Mouse (Mus musculus): ENCODE results near the gene Bcas3. TPM values are rescaled to one million over a fixed set of nuclear protein-coding genes. Genes with fewer than 3 reads are reported as not detected.

Gene Bcas3
- total and polyA plus RNA-seq, 2 experiments from 2014 or later = 31.6 to 32.3 TPM

- Histone ChIP-seq H3K4me3 (ENCODE audit: low read length) (no peak overlapping the region), H3K4me1 (ENCODE audit: insufficient read depth, low read length) (0 out of 2 replicates have a peak, but pooled peaks cover 4% of the 10 kb centered on the region), H3K9ac (replicated peaks; ENCODE audit: low read length) (no peak overlapping the region), H3K27me3 (ENCODE audit: insufficient read depth, low read length) (peaks cover 62% of the 10 kb centered on the region), H3K36me3 (ENCODE audit: insufficient read depth, low read length) (no peaks in the 10 kb centered on the region), H3K27ac (no peak overlapping the region), H3K9me3 (ENCODE audit: low read length) (no peaks in the 10 kb centered on the region), H3K4me2 (ENCODE audit: low read depth, low read length) (peak overlapping the region; percentile 76)
- 5% methylated on average over 24 of the region's 24 CpGs for WGBS
- TF ChIP-seq CTCF (IDR thresholded peaks at IDR 0.05; ENCODE audit: low read depth) = no peak
- ATAC-seq (no peak), DNase-seq (ENCODE audit: low spot score) (no peak)
Measured at GRCm38 (mm10) chr11:85842596-85843346, 489.8 kb downstream of the Bcas3 start.

- Histone ChIP-seq H3K36me3 (ENCODE audit: insufficient read depth, low read length) (no peaks in the 10 kb centered on the region), H3K27ac (no peak overlapping the region), H3K4me1 (ENCODE audit: insufficient read depth, low read length) (0 out of 2 replicates have a peak, but pooled peaks cover 4% of the 10 kb centered on the region), H3K4me3 (ENCODE audit: low read length) (peak overlapping the region; percentile 39), H3K4me2 (ENCODE audit: low read depth, low read length) (peak overlapping the region; percentile 76), H3K9me3 (ENCODE audit: low read length) (no peaks in the 10 kb centered on the region), H3K9ac (replicated peaks; ENCODE audit: low read length) (no peak overlapping the region; the same call in 1 of the 2 replicates), H3K27me3 (ENCODE audit: insufficient read depth, low read length) (peaks cover 60% of the 10 kb centered on the region)
- peak; percentile 58 for ATAC-seq
- DNase-seq (ENCODE audit: low spot score) = peak; percentile 72
- under 1% methylated on average over 18 of the region's 18 CpGs for WGBS
- peak; percentile 83 for TF ChIP-seq CTCF (IDR thresholded peaks at IDR 0.05; ENCODE audit: low read depth)
Measured at GRCm38 (mm10) chr11:85843347-85843692, 490.4 kb downstream of the Bcas3 start.

- Histone ChIP-seq H3K27me3 (ENCODE audit: insufficient read depth, low read length) (peaks cover 49% of the 10 kb centered on the region), H3K4me1 (ENCODE audit: insufficient read depth, low read length) (0 out of 2 replicates have a peak, but pooled peaks cover 4% of the 10 kb centered on the region), H3K36me3 (ENCODE audit: insufficient read depth, low read length) (no peaks in the 10 kb centered on the region), H3K4me3 (ENCODE audit: low read length) (peak overlapping the region; percentile 39), H3K27ac (no peak overlapping the region), H3K9ac (replicated peaks; ENCODE audit: low read length) (no peak overlapping the region; the same call in 1 of the 2 replicates), H3K4me2 (ENCODE audit: low read depth, low read length) (peak overlapping the region; percentile 76), H3K9me3 (ENCODE audit: low read length) (no peaks in the 10 kb centered on the region)
- under 1% methylated on average over 53 of the region's 54 CpGs for WGBS
- ATAC-seq (peak; percentile 57; the same call in 1 of the 2 replicates), DNase-seq (ENCODE audit: low spot score) (peak; percentile 88)
- peak; percentile 93 for TF ChIP-seq CTCF (IDR thresholded peaks at IDR 0.05; ENCODE audit: low read depth)
Measured at GRCm38 (mm10) chr11:85844144-85844965, 491.4 kb downstream of the Bcas3 start.

- no peak for TF ChIP-seq CTCF (IDR thresholded peaks at IDR 0.05; ENCODE audit: low read depth)
- H3K36me3 ChIP-seq (ENCODE audit: insufficient read depth, low read length) = no peaks in the 10 kb centered on the region
- peaks cover 43% of the 10 kb centered on the region for H3K27me3 ChIP-seq (ENCODE audit: insufficient read depth, low read length)
- 0 out of 2 replicates have a peak, but pooled peaks cover 4% of the 10 kb centered on the region for H3K4me1 ChIP-seq (ENCODE audit: insufficient read depth, low read length)
- DNase-seq (ENCODE audit: low spot score) (no peak), ATAC-seq (no peak)
- no peak overlapping the region for H3K9ac ChIP-seq (replicated peaks; ENCODE audit: low read length)
- H3K4me2 ChIP-seq (ENCODE audit: low read depth, low read length) = no peak overlapping the region
- H3K27ac ChIP-seq = no peak overlapping the region
- no peaks in the 10 kb centered on the region for H3K9me3 ChIP-seq (ENCODE audit: low read length)
- no peak overlapping the region for H3K4me3 ChIP-seq (ENCODE audit: low read length)
- 32% methylated on average over 5 of the region's 5 CpGs for WGBS
Measured at GRCm38 (mm10) chr11:85844971-85845370, 492.0 kb downstream of the Bcas3 start.

GRCm38 (mm10) chr11:85845921-85846320 is 493.0 kb downstream of the Bcas3 start:
- Histone ChIP-seq H3K9ac (replicated peaks; ENCODE audit: low read length) (no peak overlapping the region), H3K27me3 (ENCODE audit: insufficient read depth, low read length) (peaks cover 34% of the 10 kb centered on the region), H3K4me2 (ENCODE audit: low read depth, low read length) (no peak overlapping the region), H3K27ac (no peak overlapping the region), H3K4me3 (ENCODE audit: low read length) (no peak overlapping the region), H3K9me3 (ENCODE audit: low read length) (no peaks in the 10 kb centered on the region), H3K4me1 (ENCODE audit: insufficient read depth, low read length) (0 out of 2 replicates have a peak, but pooled peaks cover 4% of the 10 kb centered on the region), H3K36me3 (ENCODE audit: insufficient read depth, low read length) (no peaks in the 10 kb centered on the region)
- no peak for ATAC-seq
- no peak for DNase-seq (ENCODE audit: low spot score)
- WGBS = 45% methylated on average over 5 of the region's 5 CpGs
- TF ChIP-seq CTCF (IDR thresholded peaks at IDR 0.05; ENCODE audit: low read depth) = no peak

- H3K4me2 ChIP-seq (ENCODE audit: low read depth, low read length) = no peak overlapping the region
- no peaks in the 10 kb centered on the region for H3K9me3 ChIP-seq (ENCODE audit: low read length)
- no peak for TF ChIP-seq CTCF (IDR thresholded peaks at IDR 0.05; ENCODE audit: low read depth)
- WGBS = 53% methylated on average over 4 of the region's 4 CpGs
- H3K27ac ChIP-seq = no peak overlapping the region
- 0 out of 2 replicates have a peak, but pooled peaks cover 4% of the 10 kb centered on the region for H3K4me1 ChIP-seq (ENCODE audit: insufficient read depth, low read length)
- no peak overlapping the region for H3K4me3 ChIP-seq (ENCODE audit: low read length)
- H3K9ac ChIP-seq (replicated peaks; ENCODE audit: low read length) = no peak overlapping the region
- no peak for DNase-seq (ENCODE audit: low spot score)
- no peaks in the 10 kb centered on the region for H3K36me3 ChIP-seq (ENCODE audit: insufficient read depth, low read length)
- peaks cover 29% of the 10 kb centered on the region for H3K27me3 ChIP-seq (ENCODE audit: insufficient read depth, low read length)
- ATAC-seq = no peak
Measured at GRCm38 (mm10) chr11:85846509-85846908, 493.5 kb downstream of the Bcas3 start.
